Mouse (Mus musculus) ES-CJ7 (cell line): Measurements from ENCODE around the gene Tbp.
A peak's percentile ranks its signal among the peaks of the same experiment; 100 is the strongest.

Experiments used
- DNase-seq: peaks from one replicate; pipeline ENCODE4 v3.0.0; 2011; ENCODE audit warnings: low read depth, low spot score

The Tbp gene

DNA sequence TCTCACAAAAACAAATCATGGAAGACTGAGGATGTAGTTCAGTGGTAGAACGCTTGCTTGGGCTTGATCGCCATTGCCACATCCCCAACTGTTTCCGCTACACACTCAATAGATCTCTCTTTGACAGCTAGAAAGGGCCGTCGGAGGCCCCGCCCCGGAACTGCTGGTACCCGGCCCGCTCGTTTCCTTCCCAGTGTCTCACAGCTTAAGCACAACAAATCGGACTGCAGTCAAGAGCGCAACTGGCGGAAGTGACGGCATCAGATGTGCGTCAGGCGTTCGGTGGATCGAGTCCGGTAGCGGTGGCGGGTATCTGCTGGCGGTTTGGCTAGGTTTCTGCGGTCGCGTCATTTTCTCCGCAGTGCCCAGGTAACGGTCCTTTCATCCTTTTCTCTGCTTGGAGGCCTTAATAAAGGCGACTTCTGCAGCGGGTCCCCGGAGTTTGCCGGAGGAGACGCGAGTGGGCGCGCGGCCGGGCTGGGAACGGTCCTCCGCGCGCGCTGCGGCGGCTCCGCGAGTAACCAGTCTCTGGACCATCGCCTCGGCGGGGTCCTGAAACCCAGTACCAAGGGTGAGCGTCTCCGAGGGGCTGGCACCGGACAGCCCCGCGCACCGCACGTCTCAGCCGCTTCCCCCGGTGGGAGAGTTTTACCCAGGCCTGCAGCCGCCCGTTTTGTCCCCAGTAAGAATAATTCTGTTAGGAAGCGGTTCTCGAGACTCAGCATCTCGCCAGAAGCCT is at the start of gene Tbp, which contains the start of gene Psmb1:
Tbp (plus strand) TSS at position 233 of the 739 bp plus-strand sequence.
Psmb1 (minus strand) TSS at position 96 of the 739 bp plus-strand sequence.
- peak; percentile 99 for DNase-seq

DNA sequence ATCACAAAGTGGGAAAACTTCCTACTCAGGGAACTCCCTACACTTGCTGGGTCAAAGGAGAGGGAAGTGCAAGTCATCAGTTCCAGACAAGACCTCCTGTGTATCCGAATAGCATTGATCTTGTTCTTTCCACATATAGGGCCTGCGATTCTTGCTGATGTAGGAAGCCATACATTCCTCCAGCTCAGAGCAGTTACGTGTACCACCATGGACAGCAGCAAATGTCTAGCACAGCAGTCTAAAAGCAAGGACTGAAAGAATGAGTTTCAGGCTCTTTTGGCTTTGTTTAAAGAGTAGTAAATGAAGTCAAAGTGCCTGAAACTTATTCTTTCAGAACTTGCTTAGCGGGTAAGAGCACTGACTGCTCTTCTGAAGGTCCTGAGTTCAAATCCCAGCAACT is 44.5 kb upstream of the Tbp start:
- DNase-seq, result peak; percentile 25

DNA sequence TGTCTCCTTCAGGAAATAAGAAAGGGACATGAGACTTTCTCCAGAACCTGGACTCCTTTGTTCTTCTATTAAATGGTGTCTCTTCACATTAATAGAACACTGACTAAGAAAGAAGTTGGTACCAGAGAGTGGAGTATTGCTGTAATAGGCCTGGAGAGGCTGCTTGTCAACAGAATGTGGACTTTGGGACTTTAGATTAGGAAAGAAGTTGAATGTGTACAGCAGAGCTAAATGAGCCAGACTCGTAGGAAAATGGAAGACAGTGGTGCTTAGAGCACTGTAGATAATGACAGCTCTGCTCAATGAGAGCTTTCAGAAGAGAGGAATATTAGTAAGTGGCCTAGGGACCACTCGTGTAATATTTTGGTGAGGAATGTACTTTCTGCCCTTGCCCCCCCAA is 43.1 kb upstream of the Tbp start:
- no peak for DNase-seq

- no peak for DNase-seq
Measured at GRCm38 (mm10) chr17:15459761-15460160, 39.9 kb upstream of the Tbp start.

DNA sequence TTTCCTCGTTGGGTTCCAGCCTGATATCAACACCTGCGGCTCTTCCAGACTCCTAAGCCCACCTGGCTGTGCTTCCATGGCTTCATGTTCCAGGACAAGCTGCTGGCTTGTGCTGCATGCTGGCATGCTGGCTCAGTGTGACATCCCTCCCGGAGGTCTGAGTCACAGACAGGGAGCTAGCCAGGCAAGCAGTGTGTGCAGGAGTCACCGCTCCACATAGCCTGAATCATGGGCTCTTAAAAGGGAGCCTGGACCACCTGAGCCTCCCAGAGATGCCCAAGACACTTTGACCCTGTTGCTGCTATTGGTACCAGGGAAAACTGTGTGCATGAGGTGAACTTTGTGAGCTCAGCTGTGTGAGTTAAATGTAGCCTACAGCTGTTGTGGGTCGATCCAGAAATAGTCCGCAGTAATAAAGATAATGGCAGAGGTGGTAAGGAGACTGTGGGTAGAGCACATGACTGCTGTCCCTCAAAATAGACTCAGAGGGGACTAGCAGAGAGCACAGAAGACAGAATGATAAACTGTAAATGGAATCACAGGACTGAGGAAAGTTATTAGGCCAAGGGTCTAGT is 37.7 kb upstream of the Tbp start:
- no peak for DNase-seq

- peak; percentile 78 for DNase-seq
Measured at GRCm38 (mm10) chr17:15467669-15468068, 32.0 kb upstream of the Tbp start.

DNA sequence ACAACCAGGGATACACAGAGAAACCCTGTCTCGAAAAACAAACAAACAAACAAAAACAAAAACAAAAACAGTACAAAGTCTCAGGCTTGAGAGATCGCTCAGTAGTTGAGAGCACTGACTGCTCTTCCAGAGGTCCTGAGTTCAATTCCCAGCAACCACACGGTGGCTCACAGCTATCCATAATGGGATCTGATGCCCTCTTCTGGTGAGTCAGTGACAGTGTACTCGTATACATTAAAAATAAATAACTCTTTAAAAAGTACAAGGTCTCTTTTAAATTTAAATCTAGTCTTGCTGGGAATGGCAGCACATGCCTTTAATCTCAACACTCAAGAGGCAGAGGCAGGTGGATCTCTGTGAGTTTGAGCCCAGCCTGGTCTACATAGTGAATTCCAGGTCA is 27.0 kb upstream of the Tbp start:
- peak; percentile 26 for DNase-seq

DNA sequence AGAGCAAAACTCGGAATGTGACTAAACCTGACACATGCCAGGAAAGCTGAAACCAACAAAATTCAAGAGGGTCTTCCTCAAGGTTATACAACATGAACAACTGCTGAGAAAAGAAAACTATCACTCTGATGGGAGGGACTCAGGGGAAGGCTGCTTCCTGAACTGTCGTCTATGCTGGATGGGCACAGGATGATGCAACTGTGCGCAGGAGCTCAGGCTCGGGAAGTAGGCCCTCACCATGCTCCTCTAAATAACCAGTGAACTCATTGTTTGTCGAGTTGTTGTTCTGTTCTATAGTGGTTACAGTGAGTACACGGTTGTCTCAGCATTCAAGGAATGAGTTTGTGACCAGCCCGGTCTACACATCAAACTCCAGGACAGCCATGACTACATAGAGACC is 9.1 kb upstream of the Tbp start:
- DNase-seq, result no peak

GRCm38 (mm10) chr17:15497882-15498752 is 1.6 kb upstream of the Tbp start:
- peak; percentile 92 for DNase-seq

DNA sequence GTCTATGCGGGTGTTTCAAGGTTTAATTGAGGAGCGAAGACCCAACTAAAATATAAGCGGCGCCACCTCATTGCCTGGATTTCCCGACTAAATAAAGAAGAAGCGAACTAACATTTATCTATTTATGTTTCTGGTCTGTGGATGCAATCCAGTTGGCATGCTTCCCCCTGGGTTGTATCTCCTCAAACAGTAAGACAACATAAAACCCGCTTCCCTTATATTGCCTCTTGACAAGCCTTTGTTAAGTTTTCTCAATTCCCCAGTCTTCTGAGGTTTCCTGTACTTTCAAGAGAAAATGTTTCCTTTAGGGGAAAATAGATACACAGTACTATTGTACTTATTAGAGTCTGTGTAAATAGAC is 955 bp upstream of the Tbp start:
- no peak for DNase-seq

- DNase-seq, result no peak
Measured at GRCm38 (mm10) chr17:15510694-15511093, 11.0 kb downstream of the Tbp start.

GRCm38 (mm10) chr17:15517776-15518175 is 18.1 kb downstream of the Tbp start:
- DNase-seq, result peak; percentile 23

GRCm38 (mm10) chr17:15518186-15518585 is 18.5 kb downstream of the Tbp start:
- DNase-seq, result no peak

GRCm38 (mm10) chr17:15518766-15519165 is 19.1 kb downstream of the Tbp start:
- no peak for DNase-seq

DNA sequence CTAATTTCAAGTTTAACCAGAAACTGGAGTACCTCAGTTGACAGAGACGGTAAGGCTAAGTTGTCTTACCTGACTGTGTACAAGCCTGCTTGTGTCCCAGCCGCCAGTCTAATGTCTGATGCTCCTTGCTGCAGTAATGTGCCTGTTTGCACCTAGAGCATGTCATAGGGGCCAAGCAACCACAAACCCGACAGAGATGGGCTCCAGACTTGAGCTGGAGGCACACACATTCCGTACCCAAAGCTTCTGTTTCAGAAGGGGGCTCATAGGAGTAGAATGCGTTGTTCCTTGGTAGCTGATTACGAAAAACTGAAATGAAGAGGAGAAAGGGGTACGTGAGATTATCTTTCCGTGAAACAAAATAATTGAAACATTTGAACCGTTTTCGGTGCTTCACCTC is 26.6 kb downstream of the Tbp start:
- peak; percentile 20 for DNase-seq

DNA sequence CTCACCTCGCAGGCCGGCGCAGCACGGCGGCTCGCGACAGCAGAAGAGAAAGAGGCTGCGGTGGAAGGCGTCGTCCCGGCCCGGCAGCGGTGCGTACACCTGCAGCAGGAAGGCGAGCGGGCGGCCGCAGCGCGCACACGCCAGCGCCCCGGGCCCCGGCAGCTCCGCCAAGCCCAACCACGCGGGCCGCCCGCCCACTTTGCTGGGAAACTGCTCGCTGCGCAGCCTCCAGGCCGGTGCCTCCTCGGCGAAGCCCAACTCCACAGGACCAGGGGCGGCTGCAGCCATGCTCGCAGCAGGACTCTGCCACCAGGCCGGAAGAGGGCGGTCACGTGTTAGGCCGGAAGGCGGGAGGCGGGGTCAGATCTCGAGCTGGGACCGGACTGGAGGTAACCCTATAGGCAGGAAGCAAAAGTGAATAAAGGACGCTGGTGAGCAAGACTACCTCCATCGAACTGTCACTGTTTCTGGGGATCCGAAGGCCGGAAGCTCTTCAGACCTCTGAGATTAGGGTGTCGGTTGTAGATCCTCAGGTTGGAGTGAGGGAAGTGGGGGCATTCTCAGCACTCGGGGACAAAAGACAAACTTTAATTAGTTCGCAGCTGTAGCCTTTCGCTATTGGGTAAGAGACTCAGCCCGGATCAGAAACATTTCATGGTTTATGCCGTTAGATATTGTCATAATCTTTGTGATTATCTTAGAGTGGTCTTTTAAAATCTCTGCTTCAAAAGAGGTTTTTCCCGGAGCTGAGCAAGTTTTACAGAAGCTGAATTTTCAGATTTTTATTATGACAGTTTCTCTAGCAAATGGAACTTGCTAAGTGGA is 27.5 kb downstream of the Tbp start, which contains the start of gene Pdcd2:
Pdcd2 (minus strand) TSS at position 316 of the 825 bp plus-strand sequence.
- DNase-seq, result peak; percentile 95

- DNase-seq, result no peak
Measured at GRCm38 (mm10) chr17:15527811-15528136, 28.1 kb downstream of the Tbp start.

GRCm38 (mm10) chr17:15528887-15529286 is 29.2 kb downstream of the Tbp start:
- no peak for DNase-seq

DNA sequence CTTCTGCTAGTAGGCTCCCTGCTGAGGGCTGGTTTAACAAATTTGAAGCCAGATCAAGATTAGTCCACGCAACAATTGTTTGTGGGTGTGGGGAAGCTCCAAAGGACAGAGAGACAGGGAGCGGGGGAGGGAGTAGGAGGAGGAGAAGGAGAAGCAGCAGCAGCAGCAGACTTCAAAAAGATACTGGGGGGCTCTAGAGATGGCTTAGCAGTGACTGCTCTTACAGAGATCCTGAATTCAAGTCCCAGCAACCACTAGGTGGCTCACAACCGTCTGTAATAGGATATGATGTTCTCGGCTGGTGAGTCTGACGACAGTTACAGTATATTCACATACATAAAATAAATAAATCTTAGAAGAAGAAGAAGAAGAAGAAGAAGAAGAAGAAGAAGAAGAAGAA is 30.5 kb downstream of the Tbp start:
- peak; percentile 69 for DNase-seq

DNA sequence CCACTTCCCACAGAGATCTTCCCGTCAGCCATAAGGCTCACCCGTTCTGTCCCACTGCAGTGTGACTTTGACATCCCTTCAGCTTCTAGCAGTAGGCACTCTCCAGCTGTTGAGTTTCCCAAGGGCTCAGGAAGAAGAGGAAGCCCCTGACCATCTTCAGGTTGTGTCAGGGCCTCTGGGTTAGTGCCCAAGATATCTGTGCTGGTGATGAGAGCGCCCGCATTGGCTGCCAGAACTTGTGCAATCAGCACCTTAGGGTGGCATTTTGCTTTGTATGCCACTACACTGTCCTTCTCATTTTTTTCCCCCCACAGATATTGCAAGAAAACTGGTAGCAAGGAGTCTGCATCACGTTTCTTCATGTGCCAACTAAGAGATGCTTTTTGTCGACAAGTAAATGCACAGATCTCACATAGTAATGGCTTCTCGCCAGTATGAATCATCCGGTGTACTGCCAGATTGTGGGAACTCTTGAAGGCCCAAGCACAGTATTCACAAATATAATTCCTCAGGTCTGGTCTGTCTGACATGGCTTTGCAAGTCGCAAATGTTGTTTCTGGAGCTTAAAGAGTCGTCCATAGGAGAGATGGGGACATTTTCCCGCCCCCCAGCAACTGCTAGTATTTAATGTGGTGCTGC is 35.6 kb downstream of the Tbp start:
- DNase-seq, result no peak

- DNase-seq, result no peak
Measured at GRCm38 (mm10) chr17:15535943-15536342, 36.3 kb downstream of the Tbp start.
